9 mouse cellular contexts compared by ENCODE assay signal in genomic region chr9:21167140-21168097, GRCm38 (mm10). TPM values are rescaled to one million over a fixed set of nuclear protein-coding genes. Genes with fewer than 3 reads are reported as not detected.
DNase-seq lines count a peak whose midpoint lies in the region; ATAC-seq lines count a peak whose summit lies in the region.
"Had no signal": no experiment of that assay in that cellular context is flagged by ENCODE, and none has a peak within 500 bp of the region (broad histone marks: within the 10 kb centered on the region; RNA-seq: fewer than 3 reads in every experiment).

No protein-coding gene starts in this region.

- H3K27me3 ChIP-seq in forebrain, embryonic 14.5 days (replicated peaks; ENCODE audit: control insufficient read depth, insufficient read depth, low read length), result peaks cover 53% of the 10 kb centered on the region
- H3K27me3 ChIP-seq: Patski had no signal

- H3K36me3 ChIP-seq in forebrain, embryonic 14.5 days (ENCODE audit: control insufficient read depth, insufficient read depth, low read length), result no peaks in the 10 kb centered on the region

- DNase-seq in heart, adult 9 months (ENCODE audit: low spot score in 2 of 2), result peak; percentile 57 to 66
- no peak for DNase-seq in heart, adult 8-10 months (ENCODE audit: low spot score)
- no peak for DNase-seq in forebrain, embryonic 14.5 days (ENCODE audit: low spot score)
- peak; percentile 68 for DNase-seq in kidney, adult 9 months
- DNase-seq in lung, postnatal 10 days, result peak; percentile 85
- peak; percentile 36 for DNase-seq in thymus, postnatal 25 days
- DNase-seq in spleen, postnatal 36 days (ENCODE audit: low spot score in 2 of 2), result no peak

- H3K4me3 ChIP-seq in forebrain, embryonic 14.5 days (ENCODE audit: low read depth, low read length), result no peak overlapping the region

- peaks cover 6% of the 10 kb centered on the region; the same call in 1 of the 2 replicates for H3K4me1 ChIP-seq in forebrain, embryonic 14.5 days (ENCODE audit: control insufficient read depth, insufficient read depth, low read length)

- 67% methylated on average over 10 of the region's 10 CpGs for WGBS in forebrain, embryonic 14.5 days

- H3K9me3 ChIP-seq in forebrain, embryonic 14.5 days (replicated peaks; ENCODE audit: control insufficient read depth, low read length), result no peaks in the 10 kb centered on the region

- H3K27ac ChIP-seq in forebrain, embryonic 14.5 days (ENCODE audit: low read depth, low read length), result no peak overlapping the region

- ATAC-seq in forebrain, embryonic 14.5 days, result no peak
- no peak for ATAC-seq in monocyte, adult 5-6 weeks (replicated peaks; ENCODE audit: insufficient number of reproducible peaks, low FRiP score, low TSS enrichment, poor library complexity, severe bottlenecking)
- ATAC-seq: Patski had no signal

- no peak overlapping the region for H3K4me2 ChIP-seq in forebrain, embryonic 14.5 days (ENCODE audit: low read length)

- H3K9ac ChIP-seq in forebrain, embryonic 14.5 days (ENCODE audit: low read length), result 0 out of 2 replicates have a peak overlapping the region, but pooled peaks have one; percentile 21

RNA-seq across cellular contexts. Expression of gene Pde4a, which starts 1.9 kb away (rescaled TPM):
- 10 to 100 TPM; 48.5 to 75.4 (median 62.1) TPM for total RNA-seq in heart, adult 8-10 months (2022)
- 17.3 and 22.4 TPM in 2 replicates for polyA plus RNA-seq in forebrain, embryonic 14.5 days (2014; fragmentation: Nextera tagmentation; extraction: Ambion mirVana)
- 2.1 to 5.6 TPM (median 2.5 TPM) in 3 replicates for total RNA-seq in monocyte, adult 5-6 weeks (2017)

RNA-seq across cellular contexts. Expression of gene Cdc37, which starts 17.6 kb away (rescaled TPM):
- total RNA-seq in heart, adult 8-10 months (2022), result 100 to 1,000 TPM; 138 to 170 (median 157) TPM
- 222 and 247 TPM in 2 replicates for polyA plus RNA-seq in forebrain, embryonic 14.5 days (2014; fragmentation: Nextera tagmentation; extraction: Ambion mirVana)
- 174 to 287 TPM (median 193 TPM) in 3 replicates for total RNA-seq in monocyte, adult 5-6 weeks (2017)

RNA-seq across cellular contexts. Expression of gene Tyk2, which starts 36.4 kb away (rescaled TPM):
- total RNA-seq in heart, adult 8-10 months (2022), result 1 to 10 TPM; 8.6 to 9.1 (median 8.7) TPM
- polyA plus RNA-seq in forebrain, embryonic 14.5 days (2014; fragmentation: Nextera tagmentation; extraction: Ambion mirVana), result 5.0 and 6.2 TPM in 2 replicates
- total RNA-seq in monocyte, adult 5-6 weeks (2017), result 38.4 to 87.0 TPM (median 42.5 TPM) in 3 replicates

Comparison
In these comparisons a context has a peak if more than half of its experiments do, and no peak if none do; other contexts are left out.
1. DNase-seq: peak in heart, adult 9 months (2 of 2), kidney, adult 9 months (single experiment), lung, postnatal 10 days (single experiment) and thymus, postnatal 25 days (single experiment); none in heart, adult 8-10 months (single experiment), forebrain, embryonic 14.5 days (single experiment) and spleen, postnatal 36 days (0 of 2).